Mouse (Mus musculus) midbrain, embryonic 10.5 days (tissue): ENCODE measurements around the gene Rufy4. TPM values are rescaled to one million over a fixed set of nuclear protein-coding genes. Genes with fewer than 3 reads are reported as not detected.

Experiments
- DNase-seq: peaks from one replicate; pipeline ENCODE4 v3.0.0-alpha.2; 2017; ENCODE audit warnings: low spot score
- H3K27ac ChIP-seq: fragments of 300-500 bp; sonication (generic); replicated peaks from 2 replicates; pipeline ENCODE4 v1.5.1; 2016; ENCODE audit warnings: mild to moderate bottlenecking
- H3K27me3 ChIP-seq: fragments of 300-500 bp; sonication (generic); 2 replicates; pipeline ENCODE4 v1.6.1; 2016; ENCODE audit warnings: low read depth, mild to moderate bottlenecking; ENCODE audit not compliant: poor library complexity, severe bottlenecking
- H3K36me3 ChIP-seq: fragments of 300-500 bp; sonication (generic); 2 replicates; pipeline ENCODE4 v1.6.1; 2016; ENCODE audit warnings: mild to moderate bottlenecking, moderate library complexity
- H3K4me1 ChIP-seq: fragments of 300-500 bp; sonication (generic); 2 replicates; pipeline ENCODE4 v1.6.1; 2016
- H3K4me3 ChIP-seq: fragments of 300-500 bp; sonication (generic); 2 replicates; pipeline ENCODE4 v1.5.1; 2016; ENCODE audit warnings: mild to moderate bottlenecking, moderate library complexity
- H3K9me3 ChIP-seq: fragments of 300-500 bp; sonication (generic); replicated peaks from 2 replicates; pipeline ENCODE4 v1.6.1; 2016; ENCODE audit warnings: mild to moderate bottlenecking
- WGBS: fragments of 180-500 bp; shearing (Covaris S2); methylation state at CpG from one replicate; pipeline ENCODE4 v1.1.7; 2016; 5-methylcytosine and 5-hydroxymethylcytosine counted together
- polyA plus RNA-seq: library from polyadenylated mRNA; unstranded; fragments of >200 nt; fragmentation: Nextera tagmentation; extraction: Ambion mirVana; gene quantifications from 2 replicates; pipeline ENCODE4 v1.2.1, GENCODE M21; 2016

Rufy4 gene
- polyA plus RNA-seq, 1 experiment from 2014 or later, result 0.51 TPM

GRCm38 (mm10) chr1:74167136-74167535 lies 41.8 kb downstream of the Rufy4 start:
- no peaks in the 10 kb centered on the region for H3K9me3 ChIP-seq
- no peaks in the 10 kb centered on the region for H3K4me1 ChIP-seq
- no peak overlapping the region for H3K27ac ChIP-seq
- no peaks in the 10 kb centered on the region for H3K36me3 ChIP-seq
- H3K4me3 ChIP-seq, result no peak overlapping the region
- DNase-seq, result no peak
- H3K27me3 ChIP-seq, result no peaks in the 10 kb centered on the region
- 89% methylated on average over 5 of the region's 5 CpGs for WGBS

- Histone ChIP-seq H3K4me3 (no peak overlapping the region), H3K4me1 (no peaks in the 10 kb centered on the region)
- no peak for DNase-seq
Observed at GRCm38 (mm10) chr1:74169721-74170120, 44.4 kb downstream of the Rufy4 start.

GRCm38 (mm10) chr1:74172722-74173121 lies 47.4 kb downstream of the Rufy4 start:
- no peaks in the 10 kb centered on the region for H3K27me3 ChIP-seq
- no peak overlapping the region for H3K27ac ChIP-seq
- no peak for DNase-seq
- WGBS, result 81% methylated on average over 3 of the region's 3 CpGs
- no peaks in the 10 kb centered on the region for H3K9me3 ChIP-seq
- no peak overlapping the region for H3K4me3 ChIP-seq
- H3K4me1 ChIP-seq, result no peaks in the 10 kb centered on the region
- H3K36me3 ChIP-seq, result no peaks in the 10 kb centered on the region

More at GRCm38 (mm10) chr1:74169721-74170120, 44.4 kb downstream of the Rufy4 start:
- no peaks in the 10 kb centered on the region for H3K36me3 ChIP-seq
- 88% methylated on average over 3 of the region's 3 CpGs for WGBS
- H3K9me3 ChIP-seq, result no peaks in the 10 kb centered on the region
- no peak overlapping the region for H3K27ac ChIP-seq
- no peaks in the 10 kb centered on the region for H3K27me3 ChIP-seq

GRCm38 (mm10) chr1:74175731-74176130 lies 50.4 kb downstream of the Rufy4 start:
- no peak for DNase-seq
- H3K9me3 ChIP-seq, result no peaks in the 10 kb centered on the region
- H3K27me3 ChIP-seq, result no peaks in the 10 kb centered on the region
- H3K27ac ChIP-seq, result no peak overlapping the region
- H3K4me3 ChIP-seq, result no peak overlapping the region
- no peaks in the 10 kb centered on the region; the same call in 1 of the 2 replicates for H3K4me1 ChIP-seq
- 82% methylated on average over 4 of the region's 4 CpGs for WGBS
- H3K36me3 ChIP-seq, result no peaks in the 10 kb centered on the region

- Histone ChIP-seq H3K4me3 (no peak overlapping the region), H3K27ac (no peak overlapping the region), H3K27me3 (no peaks in the 10 kb centered on the region), H3K4me1 (no peaks in the 10 kb centered on the region; the same call in 1 of the 2 replicates), H3K36me3 (no peaks in the 10 kb centered on the region), H3K9me3 (no peaks in the 10 kb centered on the region)
- 93% methylated on average over 3 of the region's 3 CpGs for WGBS
- DNase-seq, result no peak
Observed at GRCm38 (mm10) chr1:74178618-74179017, 53.3 kb downstream of the Rufy4 start.

- Histone ChIP-seq H3K36me3 (no peaks in the 10 kb centered on the region), H3K9me3 (no peaks in the 10 kb centered on the region), H3K4me3 (no peak overlapping the region), H3K27me3 (no peaks in the 10 kb centered on the region), H3K27ac (no peak overlapping the region), H3K4me1 (no peaks in the 10 kb centered on the region; the same call in 1 of the 2 replicates)
- WGBS, result 73% methylated on average over 9 of the region's 9 CpGs
- no peak for DNase-seq
Observed at GRCm38 (mm10) chr1:74179624-74180408, 54.5 kb downstream of the Rufy4 start.

GRCm38 (mm10) chr1:74181462-74181861 lies 56.1 kb downstream of the Rufy4 start:
- WGBS, result 64% methylated on average over 2 of the region's 2 CpGs
- Histone ChIP-seq H3K4me3 (no peak overlapping the region), H3K27me3 (no peaks in the 10 kb centered on the region), H3K36me3 (no peaks in the 10 kb centered on the region), H3K27ac (no peak overlapping the region), H3K9me3 (no peaks in the 10 kb centered on the region), H3K4me1 (no peaks in the 10 kb centered on the region; the same call in 1 of the 2 replicates)
- DNase-seq, result no peak

- Histone ChIP-seq H3K27me3 (no peaks in the 10 kb centered on the region), H3K27ac (no peak overlapping the region), H3K4me1 (no peaks in the 10 kb centered on the region; the same call in 1 of the 2 replicates), H3K4me3 (no peak overlapping the region), H3K36me3 (no peaks in the 10 kb centered on the region), H3K9me3 (no peaks in the 10 kb centered on the region)
- DNase-seq, result no peak
- WGBS, result 75% methylated on average over 2 of the region's 2 CpGs
Observed at GRCm38 (mm10) chr1:74183006-74183405, 57.7 kb downstream of the Rufy4 start.

GRCm38 (mm10) chr1:74190471-74190870 lies 65.1 kb downstream of the Rufy4 start:
- Histone ChIP-seq H3K9me3 (no peaks in the 10 kb centered on the region), H3K4me3 (no peak overlapping the region), H3K27me3 (no peaks in the 10 kb centered on the region), H3K36me3 (no peaks in the 10 kb centered on the region), H3K27ac (no peak overlapping the region), H3K4me1 (no peaks in the 10 kb centered on the region)
- no peak for DNase-seq
- WGBS, result 93% methylated on average over 7 of the region's 7 CpGs

GRCm38 (mm10) chr1:74192711-74193110 lies 67.4 kb downstream of the Rufy4 start:
- Histone ChIP-seq H3K4me1 (no peaks in the 10 kb centered on the region), H3K27ac (no peak overlapping the region), H3K36me3 (no peaks in the 10 kb centered on the region), H3K27me3 (0 out of 2 replicates have a peak, but pooled peaks cover 3% of the 10 kb centered on the region), H3K9me3 (no peaks in the 10 kb centered on the region), H3K4me3 (no peak overlapping the region)
- no peak for DNase-seq
- 95% methylated on average over 2 of the region's 2 CpGs for WGBS

GRCm38 (mm10) chr1:74194445-74194844 lies 69.1 kb downstream of the Rufy4 start, which contains the start of gene Cxcr1:
TSS of gene Cxcr1 (minus strand) at chr1:74194631.
- H3K27ac ChIP-seq, result no peak within 1 kb of the TSS
- no peaks in the 10 kb centered on the region for H3K9me3 ChIP-seq
- H3K4me3 ChIP-seq, result no peak within 1 kb of the TSS
- no peaks in the 10 kb centered on the region for H3K36me3 ChIP-seq
- DNase-seq, result no peak
- peaks cover 18% of the 10 kb centered on the region; the same call in 1 of the 2 replicates for H3K27me3 ChIP-seq
- WGBS, result 75% methylated on average over 8 of the region's 8 CpGs
- H3K4me1 ChIP-seq, result no peaks in the 10 kb centered on the region

- H3K4me3 ChIP-seq, result no peak overlapping the region
- H3K9me3 ChIP-seq, result no peaks in the 10 kb centered on the region
- 57% methylated on average over 7 of the region's 7 CpGs for WGBS
- H3K27ac ChIP-seq, result no peak overlapping the region
- H3K4me1 ChIP-seq, result no peaks in the 10 kb centered on the region
- DNase-seq, result no peak
- no peaks in the 10 kb centered on the region for H3K36me3 ChIP-seq
- H3K27me3 ChIP-seq, result peaks cover 27% of the 10 kb centered on the region; the same call in 1 of the 2 replicates
Observed at GRCm38 (mm10) chr1:74195961-74196360, 70.6 kb downstream of the Rufy4 start.

GRCm38 (mm10) chr1:74196621-74197419 lies 71.5 kb downstream of the Rufy4 start:
- 79% methylated on average over 17 of the region's 17 CpGs for WGBS
- no peaks in the 10 kb centered on the region for H3K9me3 ChIP-seq
- no peaks in the 10 kb centered on the region for H3K4me1 ChIP-seq
- H3K27ac ChIP-seq, result no peak overlapping the region
- no peaks in the 10 kb centered on the region for H3K36me3 ChIP-seq
- H3K27me3 ChIP-seq, result peaks cover 27% of the 10 kb centered on the region; the same call in 1 of the 2 replicates
- no peak for DNase-seq
- no peak overlapping the region for H3K4me3 ChIP-seq
